Mouse (Mus musculus): ENCODE data around the gene Pde4b. TPM values are rescaled to one million over a fixed set of nuclear protein-coding genes. Genes with fewer than 3 reads are reported as not detected.

The Pde4b gene
- total RNA-seq, 1 experiment from 2014 or later: 3.7 TPM

DNA sequence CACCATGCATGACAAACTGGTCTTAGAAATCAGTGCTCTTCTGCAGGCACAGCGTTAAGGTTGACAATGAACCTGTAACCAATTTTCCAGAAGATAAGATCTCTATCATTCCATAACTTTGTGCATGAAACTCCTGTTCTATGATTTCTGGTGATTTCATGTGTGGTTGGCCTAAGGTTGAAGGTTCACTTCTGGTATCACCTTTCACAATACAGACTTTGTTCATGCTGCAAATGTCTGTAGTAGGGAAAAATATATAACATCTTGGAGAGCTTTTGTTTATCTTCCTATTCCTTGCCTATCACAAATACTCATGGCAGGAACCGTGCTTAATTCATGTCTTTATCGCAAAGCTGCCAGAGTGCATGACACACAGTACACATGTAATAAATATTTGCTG, 319.5 kb downstream of the Pde4b start:
- DNase-seq: no peak

DNA sequence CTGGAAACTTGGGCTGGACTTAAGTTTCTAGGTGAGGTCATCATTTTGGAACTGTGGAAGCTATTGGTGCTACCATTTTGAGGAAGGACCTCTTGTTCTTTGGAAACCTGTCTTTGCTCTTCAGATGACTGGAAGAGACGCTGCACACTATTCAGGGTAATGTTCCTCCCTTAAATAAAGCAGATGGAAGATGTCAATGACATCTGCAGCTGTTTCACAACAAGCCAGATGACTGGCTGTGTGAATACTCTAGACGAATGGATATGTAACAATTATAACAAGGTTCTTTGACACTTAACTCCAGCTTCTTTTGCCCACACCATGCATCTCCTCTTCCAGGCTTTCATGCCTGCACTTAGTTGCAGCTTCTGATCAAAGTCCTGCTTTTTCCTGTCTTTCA, 320.8 kb downstream of the Pde4b start:
- no peak for DNase-seq

DNA sequence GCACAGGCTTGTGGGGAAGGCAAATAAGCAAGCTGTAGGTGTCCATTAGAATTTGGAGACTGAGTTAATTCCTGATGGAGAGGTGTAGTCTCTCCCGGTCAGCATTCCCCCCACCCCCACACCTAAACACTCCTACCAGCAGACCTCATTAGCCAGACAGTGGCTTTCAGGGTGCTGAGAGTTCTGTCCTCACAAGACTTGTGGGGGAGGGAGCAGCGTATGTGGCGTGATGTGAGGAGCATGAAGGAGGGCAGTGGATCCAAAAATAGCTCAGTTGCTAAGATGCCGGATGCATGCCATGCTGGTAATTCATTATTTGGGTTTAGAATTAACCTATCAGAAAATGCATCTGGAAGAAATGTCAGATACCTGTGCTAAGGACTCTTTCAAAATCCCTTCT, 321.6 kb downstream of the Pde4b start:
- DNase-seq: no peak

- DNase-seq: no peak
Measured at GRCm38 (mm10) chr4:102413101-102413500, 325.8 kb downstream of the Pde4b start.

DNA sequence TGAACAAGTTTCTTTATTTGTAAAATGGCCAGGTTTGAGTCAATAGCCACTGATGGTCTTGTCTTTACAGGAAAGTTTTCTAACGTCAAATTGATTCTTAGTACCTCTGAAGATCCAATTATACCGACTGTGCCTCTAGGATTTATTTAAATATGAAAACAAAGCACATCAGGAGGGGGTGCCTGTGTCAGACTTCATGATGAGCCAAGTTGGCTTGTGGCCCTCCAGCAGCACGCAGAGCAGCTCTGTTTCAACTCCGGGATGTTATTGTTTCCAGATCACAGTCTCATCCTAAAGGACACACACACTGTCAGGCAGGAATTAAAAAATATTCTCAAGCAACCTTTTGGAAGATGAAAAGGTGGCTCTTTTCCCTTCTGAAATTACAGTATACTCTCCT, 326.5 kb downstream of the Pde4b start:
- no peak for DNase-seq

- no peak for DNase-seq
Measured at GRCm38 (mm10) chr4:102414610-102415009, 327.3 kb downstream of the Pde4b start.

- no peak for DNase-seq
Measured at GRCm38 (mm10) chr4:102420794-102421397, 333.6 kb downstream of the Pde4b start.

DNA sequence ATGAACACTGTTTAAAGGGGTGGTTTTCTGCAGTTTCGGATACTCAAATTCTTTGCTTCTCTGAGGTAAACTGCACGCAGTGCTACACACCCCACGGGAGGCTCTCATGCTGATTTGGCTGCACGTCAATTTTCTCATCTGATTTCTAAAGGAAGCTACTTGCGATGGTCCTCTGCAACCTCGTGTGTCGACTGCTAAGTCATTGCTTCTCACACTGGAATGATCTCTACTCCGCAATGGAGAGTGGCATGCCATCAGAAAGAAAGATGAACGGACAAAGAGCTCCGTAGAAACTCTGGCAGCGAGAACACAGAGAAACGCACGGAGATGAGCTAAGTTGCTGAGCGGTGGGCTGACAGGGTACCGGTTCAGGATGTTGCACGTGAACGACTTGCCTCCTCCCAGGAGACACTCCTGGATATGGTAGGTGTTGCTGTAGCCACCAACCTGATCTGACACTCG, 334.1 kb downstream of the Pde4b start:
- no peak for DNase-seq

GRCm38 (mm10) chr4:102424104-102424503, 336.8 kb downstream of the Pde4b start:
- DNase-seq: no peak

DNA sequence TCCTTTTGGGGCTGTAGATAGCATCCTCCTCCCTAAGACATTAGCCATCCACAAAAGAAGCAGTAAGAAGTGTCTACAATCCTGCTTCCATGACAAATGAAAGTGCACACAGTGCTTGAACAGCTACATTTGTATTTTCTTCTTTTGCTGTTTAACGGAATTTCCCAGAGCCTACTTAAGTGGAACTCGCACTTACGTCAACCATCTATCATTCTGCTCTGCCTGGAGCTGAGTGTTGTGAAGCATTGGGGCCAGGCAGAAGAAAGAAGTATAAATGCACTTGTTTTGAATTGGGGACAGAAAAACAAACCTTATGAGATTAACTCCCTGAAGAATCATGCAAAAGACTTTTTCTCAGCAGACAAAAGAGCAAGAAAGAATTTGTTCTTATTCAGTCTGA, 338.1 kb downstream of the Pde4b start:
- DNase-seq: no peak

- no peak for DNase-seq
Measured at GRCm38 (mm10) chr4:102429730-102430341, 342.5 kb downstream of the Pde4b start.

DNA sequence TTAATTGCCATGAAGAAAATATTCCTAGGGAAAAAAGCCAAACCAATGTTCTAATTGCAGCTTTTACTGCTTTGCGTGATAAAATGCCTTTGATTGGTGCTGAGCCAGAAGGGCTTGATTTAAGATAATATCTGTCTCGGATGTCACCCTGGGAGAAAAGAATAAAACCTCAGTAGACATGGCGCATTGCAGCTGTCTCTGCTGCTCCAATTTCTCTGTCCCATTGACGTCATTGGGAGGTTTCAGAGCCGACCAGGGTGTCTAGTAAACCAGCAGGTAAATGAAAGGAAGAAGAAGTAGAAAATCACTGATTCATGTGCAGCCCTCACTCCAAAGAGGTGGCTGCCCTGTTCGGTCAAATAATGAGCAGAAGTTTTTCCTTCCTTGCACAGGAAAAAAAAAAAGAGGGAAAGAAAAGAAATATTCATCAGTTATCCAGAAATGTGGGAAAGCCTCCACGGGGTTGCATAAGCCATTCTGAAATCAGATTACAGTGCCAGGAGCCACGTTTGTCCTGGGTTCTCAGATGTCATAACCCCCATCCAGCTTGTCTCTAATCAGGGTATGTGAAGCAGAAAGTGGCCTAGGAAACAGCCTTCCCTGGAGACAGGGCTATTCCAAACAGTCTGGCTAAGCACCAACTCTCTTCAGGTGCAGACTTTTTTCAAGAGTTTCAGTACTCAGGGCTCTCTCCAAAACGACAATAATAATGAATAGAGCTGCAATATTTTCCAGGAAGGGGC, 344.9 kb downstream of the Pde4b start:
- no peak for DNase-seq

DNA sequence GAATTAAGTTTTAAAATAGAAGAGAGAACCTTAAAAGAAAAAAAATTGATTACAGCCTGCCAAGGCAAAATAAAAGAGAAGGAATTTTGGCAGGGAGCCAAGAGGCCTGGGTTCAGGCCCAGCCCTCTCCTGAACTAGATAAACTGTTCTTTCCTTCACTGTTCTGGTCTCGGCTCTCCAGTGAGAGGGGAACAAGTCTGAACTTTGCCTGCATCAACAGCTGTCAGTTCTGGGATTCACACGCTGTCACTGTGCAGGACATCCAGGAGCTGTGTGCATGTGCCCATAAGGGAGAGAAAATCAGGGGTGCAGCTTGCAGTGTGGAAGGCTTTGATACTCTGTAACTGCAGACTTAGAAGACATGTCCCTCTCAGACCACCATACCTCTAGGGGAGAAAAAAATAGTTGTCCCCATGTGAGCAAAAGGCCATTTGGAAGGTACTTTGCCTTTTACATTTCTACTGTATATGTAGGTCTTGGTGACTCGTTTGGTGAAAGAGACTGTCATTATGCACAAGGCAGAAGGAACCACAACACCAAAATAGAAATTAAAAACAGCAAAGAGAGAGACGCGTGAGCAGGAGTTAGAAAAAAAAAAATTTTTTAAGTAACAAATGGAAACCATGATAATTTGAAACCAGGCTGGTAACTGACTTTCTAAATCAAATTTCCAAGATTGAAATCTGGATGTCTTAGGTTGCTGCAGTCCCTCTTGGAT, 352.2 kb downstream of the Pde4b start:
- peak; percentile 13 for DNase-seq

- DNase-seq: no peak
Measured at GRCm38 (mm10) chr4:102440119-102440481, 352.8 kb downstream of the Pde4b start.

DNA sequence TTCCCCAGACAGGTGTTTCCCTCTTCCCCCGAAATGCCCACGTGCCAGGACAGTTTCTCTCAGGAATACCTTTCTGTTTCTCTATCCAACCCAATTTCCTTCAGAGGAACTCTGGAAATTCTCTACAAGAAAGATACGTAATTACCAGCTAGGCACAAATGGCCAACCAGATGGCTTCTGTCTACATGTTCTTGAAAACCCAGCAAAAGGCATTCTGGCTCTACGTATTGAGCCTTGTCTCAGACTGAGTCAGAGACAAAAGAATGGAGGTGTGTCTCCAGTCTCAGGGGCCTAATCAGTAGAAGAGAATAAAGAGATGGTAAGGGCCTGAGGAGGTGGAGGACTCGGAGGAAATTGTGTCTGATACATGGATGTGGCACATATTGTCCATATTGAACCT, 356.2 kb downstream of the Pde4b start:
- no peak for DNase-seq

GRCm38 (mm10) chr4:102444501-102444900, 357.2 kb downstream of the Pde4b start:
- no peak for DNase-seq

- no peak for DNase-seq
Measured at GRCm38 (mm10) chr4:102446160-102446945, 359.0 kb downstream of the Pde4b start.

DNA sequence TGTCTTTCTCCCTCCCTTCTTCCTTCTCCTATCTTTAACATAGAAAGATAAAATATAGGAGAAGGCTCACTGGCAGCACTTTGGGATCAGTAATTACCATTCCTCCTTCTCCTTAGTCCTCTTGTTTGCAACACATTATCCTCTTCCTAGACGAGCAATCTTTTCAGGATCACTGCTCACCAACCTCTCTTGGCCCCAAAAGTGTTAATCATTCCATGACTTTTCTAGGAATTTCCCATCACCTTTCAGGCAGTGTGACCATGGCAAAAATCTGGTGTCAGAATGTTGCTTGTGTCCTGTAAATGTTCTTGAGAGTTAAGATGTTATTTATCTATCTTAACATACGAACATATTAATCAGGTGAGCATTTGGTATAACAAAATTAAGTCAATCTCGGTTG, 369.1 kb downstream of the Pde4b start:
- DNase-seq: no peak

GRCm38 (mm10) chr4:102459216-102459999, 372.1 kb downstream of the Pde4b start:
- DNase-seq: no peak

DNA sequence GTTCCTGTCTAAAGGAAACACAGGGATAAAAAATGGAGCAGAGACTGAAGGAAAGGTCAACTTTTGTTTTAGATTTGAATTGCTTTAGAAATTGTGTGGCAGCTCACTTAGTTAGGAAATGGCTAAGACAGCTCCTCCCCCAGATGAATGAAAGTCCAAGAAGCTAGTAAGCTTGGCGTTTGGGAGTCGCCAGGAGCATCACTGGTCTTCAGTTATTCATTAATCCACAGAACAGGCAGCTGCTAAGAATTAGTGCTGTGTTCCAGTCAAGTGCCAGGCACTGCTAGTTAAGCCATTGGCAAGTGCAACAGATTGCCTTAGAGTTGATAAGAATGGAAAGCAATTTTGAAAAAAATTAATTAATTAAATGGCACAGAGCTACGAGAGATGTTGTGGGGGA, 390.8 kb downstream of the Pde4b start:
- no peak for DNase-seq

GRCm38 (mm10) chr4:102478860-102479259, 391.5 kb downstream of the Pde4b start:
- DNase-seq: no peak

Measured in adrenal gland, postnatal 25 days (tissue).